Mouse (Mus musculus) megakaryocyte-erythroid progenitor cell, adult 5-6 weeks (primary cell): ENCODE measurements around the gene Tmem165. TPM values are rescaled to one million over a fixed set of nuclear protein-coding genes. Genes with fewer than 3 reads are reported as not detected.

Experiments used
- ATAC-seq: replicated peaks from 2 replicates; pipeline ENCODE4 v1.8.0; 2016; ENCODE audit warnings: mild to moderate bottlenecking, inconsistent platforms; ENCODE audit not compliant: severe bottlenecking, poor library complexity, low FRiP score, low TSS enrichment
- total RNA-seq, 2 experiments: library from RNA; stranded (forward) in 1 of 2; stranded (reverse) in 1 of 2; fragments of 200-1000, 215-1000 nt in 1 of 2; fragments of >200 nt in 1 of 2; fragmentation: Nextera tagmentation in 1 of 2; gene quantifications; 2 replicates each; pipeline ENCODE4 v1.2.3; 2014 to 2017

Tmem165 gene
- total RNA-seq (2014; fragmentation: Nextera tagmentation) (40.1 and 49.1 TPM in 2 replicates), total RNA-seq (2017) (44.2 and 72.1 TPM in 2 replicates)

DNA sequence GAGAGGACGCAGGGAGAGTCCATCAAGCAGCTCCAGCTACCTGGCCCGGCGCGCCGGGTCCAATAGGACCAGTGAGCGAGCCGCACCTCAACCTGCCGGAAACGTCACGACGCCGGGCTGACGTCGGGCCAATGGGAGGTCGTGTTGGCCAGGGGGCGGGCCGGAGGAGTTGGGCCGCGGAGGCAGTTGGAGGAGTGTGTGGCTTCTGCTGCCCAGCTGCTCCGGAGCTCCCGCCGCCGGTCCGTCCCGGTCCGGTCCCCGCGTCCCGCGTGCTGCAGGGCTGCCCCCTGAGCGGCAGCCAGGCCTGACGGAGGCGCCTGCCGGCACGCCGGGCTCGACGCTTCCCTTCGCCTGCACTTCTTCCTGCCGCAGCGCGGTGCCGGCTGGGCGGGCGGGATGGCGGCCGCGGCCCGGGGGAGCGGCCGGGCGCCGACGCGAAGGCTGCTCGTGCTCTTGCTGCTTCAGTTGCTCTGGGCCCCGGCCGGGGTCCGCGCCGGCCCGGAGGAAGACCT, at the start of gene Tmem165:
Gene Tmem165, plus strand, starts transcription at position 131 of the 512 bp plus-strand sequence.
- ATAC-seq: peak; percentile 98

- ATAC-seq: no peak
Observed at GRCm38 (mm10) chr5:76135644-76136043, 48.0 kb upstream of the Tmem165 start.

- ATAC-seq: no peak
Observed at GRCm38 (mm10) chr5:76136271-76136670, 47.4 kb upstream of the Tmem165 start.

GRCm38 (mm10) chr5:76137586-76137985, 46.1 kb upstream of the Tmem165 start:
- ATAC-seq: no peak

- no peak for ATAC-seq
Observed at GRCm38 (mm10) chr5:76138071-76138470, 45.6 kb upstream of the Tmem165 start.

- ATAC-seq: peak; percentile 73
Observed at GRCm38 (mm10) chr5:76138512-76138911, 45.2 kb upstream of the Tmem165 start.

- ATAC-seq: no peak
Observed at GRCm38 (mm10) chr5:76139171-76139671, 44.5 kb upstream of the Tmem165 start.

GRCm38 (mm10) chr5:76139808-76140729, 43.6 kb upstream of the Tmem165 start, which contains the start of gene Srd5a3:
TSS of gene Srd5a3 (plus strand) at chr5:76140271.
- ATAC-seq: peak; percentile 91

DNA sequence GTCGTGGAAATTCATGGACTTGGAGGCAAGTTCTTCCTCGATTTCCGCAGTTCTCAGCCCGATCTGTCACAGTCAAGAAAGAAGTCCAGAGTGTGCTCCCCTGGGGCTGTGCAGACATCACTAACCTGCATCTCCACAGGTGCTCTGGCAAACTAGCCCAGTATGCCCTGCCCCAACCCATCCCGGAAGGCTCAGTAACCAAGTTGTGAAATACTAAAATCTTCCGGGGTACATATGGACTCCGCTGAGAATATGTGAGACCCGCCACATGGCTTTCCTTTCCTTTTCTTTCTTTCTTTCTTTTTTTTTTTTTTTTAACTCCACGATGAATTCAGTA, 43.0 kb upstream of the Tmem165 start:
- ATAC-seq: peak; percentile 35

GRCm38 (mm10) chr5:76143356-76143755, 40.3 kb upstream of the Tmem165 start:
- no peak for ATAC-seq

DNA sequence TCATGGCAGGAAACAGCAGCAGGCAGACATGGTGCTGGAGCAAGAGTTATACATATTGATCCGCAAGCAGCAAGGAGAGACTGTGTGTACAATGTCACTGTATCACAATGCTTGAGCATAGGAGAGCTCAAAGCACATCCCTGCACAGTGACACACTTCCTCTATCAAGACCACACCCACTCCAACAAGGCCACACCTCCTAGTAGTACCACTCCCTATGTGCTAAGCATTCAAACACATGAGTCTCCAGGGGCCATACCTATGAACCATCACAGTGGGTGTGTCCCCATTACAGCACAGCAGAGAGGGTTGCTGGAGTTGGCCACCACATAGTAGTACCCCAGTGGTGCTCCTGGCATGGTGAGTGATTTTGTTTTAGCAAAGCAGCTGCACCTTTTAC, 37.3 kb upstream of the Tmem165 start:
- ATAC-seq: no peak

DNA sequence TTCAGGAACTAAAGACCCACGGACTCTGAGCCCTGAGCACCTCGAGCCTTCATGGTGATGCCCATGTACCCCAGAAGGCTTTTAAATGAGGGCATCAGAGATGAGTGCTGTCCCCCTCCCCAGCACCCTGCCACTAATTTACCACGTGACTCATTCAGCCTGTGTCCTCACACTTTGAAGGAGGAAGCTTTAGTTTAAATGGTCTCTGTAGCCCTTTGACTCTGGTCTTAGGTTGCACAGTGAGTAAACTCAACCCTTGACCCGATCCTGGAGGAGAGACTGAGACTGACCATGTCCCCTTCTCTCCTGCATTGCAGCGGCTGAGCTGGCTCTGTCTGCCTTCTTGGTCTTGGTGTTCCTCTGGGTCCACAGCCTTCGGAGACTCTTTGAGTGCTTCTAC, 34.2 kb upstream of the Tmem165 start:
- ATAC-seq: no peak

DNA sequence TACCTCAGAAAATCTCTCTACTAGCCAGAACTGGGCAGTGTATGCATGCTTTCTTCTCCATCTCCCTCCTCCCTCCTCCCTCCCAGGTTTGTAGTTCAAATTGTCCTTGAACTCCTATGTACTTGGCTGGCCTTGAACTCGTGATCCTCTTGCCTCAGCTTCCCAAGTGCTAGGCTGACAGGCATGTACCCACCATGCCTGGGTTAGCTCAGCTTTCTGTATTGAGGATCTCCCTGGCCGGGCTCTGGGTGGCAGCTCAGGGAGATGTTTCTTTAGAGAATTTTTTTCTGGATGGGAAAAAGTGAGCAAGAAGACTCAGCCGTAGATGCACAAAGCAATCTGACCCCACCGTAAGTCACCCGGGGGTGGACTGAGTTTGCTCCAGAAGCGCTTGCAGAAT, 30.7 kb upstream of the Tmem165 start:
- ATAC-seq: no peak

- ATAC-seq: no peak
Observed at GRCm38 (mm10) chr5:76153430-76153829, 30.2 kb upstream of the Tmem165 start.

GRCm38 (mm10) chr5:76154434-76155165, 29.1 kb upstream of the Tmem165 start:
- ATAC-seq: no peak

DNA sequence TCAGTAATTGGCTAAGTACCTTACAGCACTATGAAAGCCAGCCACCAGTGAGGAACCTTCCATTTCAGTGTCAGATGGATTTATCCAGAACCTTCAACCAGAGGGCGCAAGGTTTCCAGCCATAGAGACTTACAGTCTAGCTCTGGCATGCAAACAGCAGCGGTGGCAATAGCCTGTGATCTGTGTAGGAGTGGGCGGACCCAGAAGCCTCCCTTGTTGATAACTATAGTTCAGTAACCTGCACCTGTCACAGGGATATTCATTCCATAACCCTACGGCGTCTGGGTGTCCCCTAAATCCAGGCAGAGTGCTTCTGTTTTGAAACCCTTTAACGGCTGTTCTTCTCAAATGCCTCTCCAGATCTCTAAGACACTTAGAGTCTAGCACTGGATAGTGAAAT, 24.1 kb upstream of the Tmem165 start:
- no peak for ATAC-seq

GRCm38 (mm10) chr5:76160086-76160485, 23.6 kb upstream of the Tmem165 start:
- ATAC-seq: no peak

- ATAC-seq: peak; percentile 92
Observed at GRCm38 (mm10) chr5:76161491-76161890, 22.2 kb upstream of the Tmem165 start.

- no peak for ATAC-seq
Observed at GRCm38 (mm10) chr5:76162926-76163325, 20.8 kb upstream of the Tmem165 start.

DNA sequence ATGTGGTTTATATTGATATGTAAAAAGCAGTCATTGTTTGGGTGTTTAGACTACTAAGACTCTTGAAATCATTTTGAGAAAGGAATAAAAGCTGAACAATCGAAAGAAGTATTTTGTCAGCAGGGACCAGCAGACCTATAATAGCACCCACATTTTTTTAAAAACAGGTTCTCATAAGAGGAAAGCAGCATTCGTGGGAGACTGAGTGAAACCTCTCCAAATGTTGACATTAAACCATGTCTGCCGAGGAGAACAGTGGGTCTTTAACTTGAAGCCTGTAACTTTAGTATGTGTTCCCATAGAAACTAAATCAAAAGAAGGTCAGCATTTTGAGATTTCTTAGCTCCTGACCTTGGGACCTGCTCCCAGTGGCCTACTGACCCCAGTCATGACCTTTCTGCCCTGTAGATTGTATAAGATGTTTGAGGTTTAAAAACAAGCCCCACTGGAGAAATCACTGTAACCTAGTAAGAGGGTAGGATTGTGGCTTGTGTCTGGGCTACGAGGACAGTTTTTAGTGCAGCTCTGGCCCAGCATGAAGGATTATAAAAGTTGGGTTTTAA, 19.8 kb upstream of the Tmem165 start:
- ATAC-seq: no peak
